Mouse (Mus musculus) liver, embryonic 11.5 days (tissue): ENCODE data around the gene Srsf2. TPM values are rescaled to one million over a fixed set of nuclear protein-coding genes. Genes with fewer than 3 reads are reported as not detected.

ENCODE experiments used
- ATAC-seq: fragments of 200-750 bp; cut with Nextera tagmentation; replicated peaks from 2 replicates; pipeline ENCODE4 v1.8.0; 2017; ENCODE audit warnings: moderate number of reproducible peaks, mild to moderate bottlenecking, moderate TSS enrichment, moderate library complexity; ENCODE audit not compliant: low FRiP score
- DNase-seq: peaks from one replicate; pipeline ENCODE4 v3.0.0-alpha.2; 2017; ENCODE audit warnings: low spot score
- H3K27ac ChIP-seq: fragments of 300-500 bp; sonication (generic); 2 replicates; pipeline ENCODE4 v1.5.1; 2014; ENCODE audit warnings: mild to moderate bottlenecking, low read depth, low read length, control low read depth
- H3K27me3 ChIP-seq: fragments of 300-500 bp; sonication (generic); replicated peaks from 2 replicates; pipeline ENCODE4 v1.6.1; 2014; ENCODE audit warnings: low read length, mixed read lengths; ENCODE audit not compliant: control insufficient read depth, insufficient read depth
- H3K36me3 ChIP-seq: fragments of 300-500 bp; sonication (generic); 2 replicates; pipeline ENCODE4 v1.6.1; 2014; ENCODE audit warnings: mild to moderate bottlenecking, low read length, moderate library complexity, mixed read lengths; ENCODE audit not compliant: control insufficient read depth, insufficient read depth
- H3K4me1 ChIP-seq: fragments of 300-500 bp; sonication (generic); replicated peaks from 2 replicates; pipeline ENCODE4 v1.6.1; 2014; ENCODE audit warnings: low read length, mixed read lengths; ENCODE audit not compliant: control insufficient read depth, insufficient read depth
- H3K4me2 ChIP-seq: fragments of 300-500 bp; sonication (generic); 2 replicates; pipeline ENCODE4 v1.6.1; 2014; ENCODE audit warnings: mild to moderate bottlenecking, control low read depth, moderate library complexity
- H3K4me3 ChIP-seq: fragments of 300-500 bp; sonication (generic); 2 replicates; pipeline ENCODE4 v1.5.1; 2014; ENCODE audit warnings: low read depth, low read length, control low read depth
- H3K9ac ChIP-seq: fragments of 300-500 bp; sonication (generic); 2 replicates; pipeline ENCODE4 v1.6.1; 2014; ENCODE audit warnings: low read depth, low read length, control low read depth
- H3K9me3 ChIP-seq: fragments of 300-500 bp; sonication (generic); 2 replicates; pipeline ENCODE4 v1.6.1; 2016; ENCODE audit warnings: low read length, inconsistent platforms, mixed read lengths; ENCODE audit not compliant: control insufficient read depth
- WGBS: fragments of 180-500 bp; shearing (Covaris S2); extraction: QIAGEN DNeasy Blood & Tissue Kit; methylation state at CpG from one replicate; pipeline ENCODE4 v1.1.7; 2014; 5-methylcytosine and 5-hydroxymethylcytosine counted together
- polyA plus RNA-seq: library from polyadenylated mRNA; unstranded; fragments of >200 nt; fragmentation: Nextera tagmentation; extraction: Ambion mirVana; gene quantifications from 2 replicates; pipeline ENCODE4 v1.2.1, GENCODE M21; 2014

Gene Srsf2
- polyA plus RNA-seq, 1 experiment from 2014 or later = 931 TPM

GRCm38 (mm10) chr11:116865945-116866585 lies 13.2 kb upstream of the Srsf2 start:
- peaks cover 6% of the 10 kb centered on the region for H3K4me1 ChIP-seq
- ATAC-seq (no peak), DNase-seq (no peak)
- H3K4me2 ChIP-seq = no peak overlapping the region
- H3K27me3 ChIP-seq = no peaks in the 10 kb centered on the region
- H3K9ac ChIP-seq = no peak overlapping the region
- H3K36me3 ChIP-seq = peaks cover 7% of the 10 kb centered on the region
- H3K27ac ChIP-seq = no peak overlapping the region
- no peak overlapping the region for H3K4me3 ChIP-seq
- WGBS = 78% methylated on average over 12 of the region's 12 CpGs
- H3K9me3 ChIP-seq = no peaks in the 10 kb centered on the region

- Histone ChIP-seq H3K4me2 (no peak overlapping the region), H3K9ac (no peak overlapping the region), H3K27ac (no peak overlapping the region), H3K9me3 (no peaks in the 10 kb centered on the region), H3K36me3 (peaks cover 7% of the 10 kb centered on the region), H3K27me3 (no peaks in the 10 kb centered on the region), H3K4me1 (peaks cover 6% of the 10 kb centered on the region), H3K4me3 (no peak overlapping the region)
- WGBS = 60% methylated on average over 10 of the region's 10 CpGs
- no peak for ATAC-seq
- no peak for DNase-seq
Measured at GRCm38 (mm10) chr11:116864444-116864843, 11.6 kb upstream of the Srsf2 start.

GRCm38 (mm10) chr11:116857183-116857850 lies 4.4 kb upstream of the Srsf2 start:
- Histone ChIP-seq H3K27me3 (no peaks in the 10 kb centered on the region), H3K36me3 (peaks cover 2% of the 10 kb centered on the region; the same call in 1 of the 2 replicates), H3K4me2 (no peak overlapping the region), H3K9me3 (no peaks in the 10 kb centered on the region), H3K27ac (no peak overlapping the region), H3K9ac (no peak overlapping the region), H3K4me1 (peaks cover 10% of the 10 kb centered on the region), H3K4me3 (no peak overlapping the region)
- DNase-seq = no peak
- no peak for ATAC-seq
- WGBS = 55% methylated on average over 12 of the region's 12 CpGs

GRCm38 (mm10) chr11:116854279-116854678 lies 1.4 kb upstream of the Srsf2 start:
- no peak for ATAC-seq
- Histone ChIP-seq H3K27me3 (no peaks in the 10 kb centered on the region), H3K4me3 (peak overlapping the region; percentile 100), H3K36me3 (peaks cover 12% of the 10 kb centered on the region), H3K4me2 (peak overlapping the region; percentile 88), H3K9ac (peak overlapping the region; percentile 100), H3K4me1 (peaks cover 17% of the 10 kb centered on the region), H3K9me3 (no peaks in the 10 kb centered on the region), H3K27ac (no peak overlapping the region)
- DNase-seq = no peak
- 29% methylated on average over 10 of the region's 10 CpGs for WGBS

- DNase-seq (no peak), ATAC-seq (peak; percentile 86)
- peaks cover 16% of the 10 kb centered on the region for H3K36me3 ChIP-seq
- peak overlapping the region; percentile 100 for H3K9ac ChIP-seq
- no peaks in the 10 kb centered on the region for H3K9me3 ChIP-seq
- under 1% methylated on average over 36 of the region's 36 CpGs for WGBS
- peak overlapping the region; percentile 100 for H3K27ac ChIP-seq
- peak overlapping the region; percentile 100 for H3K4me3 ChIP-seq
- H3K4me2 ChIP-seq = peak overlapping the region; percentile 88
- peaks cover 17% of the 10 kb centered on the region for H3K4me1 ChIP-seq
- H3K27me3 ChIP-seq = no peaks in the 10 kb centered on the region
Measured at GRCm38 (mm10) chr11:116853512-116853928, 626 bp upstream of the Srsf2 start.

- peak within 1 kb of the TSS; percentile 100 for H3K9ac ChIP-seq
- under 1% methylated on average over 79 of the region's 91 CpGs for WGBS
- H3K9me3 ChIP-seq = no peaks in the 10 kb centered on the region
- peak within 1 kb of the TSS; percentile 100 for H3K27ac ChIP-seq
- H3K4me1 ChIP-seq = peaks cover 17% of the 10 kb centered on the region
- no peaks in the 10 kb centered on the region for H3K27me3 ChIP-seq
- DNase-seq (peak; percentile 80), ATAC-seq (peak; percentile 63)
- peak within 1 kb of the TSS; percentile 100 for H3K4me3 ChIP-seq
- peaks cover 18% of the 10 kb centered on the region for H3K36me3 ChIP-seq
- peak within 1 kb of the TSS; percentile 88 for H3K4me2 ChIP-seq
Measured at GRCm38 (mm10) chr11:116852291-116852890, 503 bp downstream of the Srsf2 start, which contains the start of gene Mfsd11. TSS of gene Mfsd11 (plus strand) at chr11:116852440.

- DNase-seq = no peak
- H3K9ac ChIP-seq = peak overlapping the region; percentile 100
- peak overlapping the region; percentile 100 for H3K27ac ChIP-seq
- no peaks in the 10 kb centered on the region for H3K27me3 ChIP-seq
- peak overlapping the region; percentile 88 for H3K4me2 ChIP-seq
- peak overlapping the region; percentile 100 for H3K4me3 ChIP-seq
- no peaks in the 10 kb centered on the region for H3K9me3 ChIP-seq
- H3K4me1 ChIP-seq = peaks cover 17% of the 10 kb centered on the region
- no peak for ATAC-seq
- peaks cover 18% of the 10 kb centered on the region for H3K36me3 ChIP-seq
- under 1% methylated on average over 29 of the region's 29 CpGs for WGBS
Measured at GRCm38 (mm10) chr11:116851576-116852290, 1.2 kb downstream of the Srsf2 start.

GRCm38 (mm10) chr11:116850833-116851477 lies 1.9 kb downstream of the Srsf2 start:
- DNase-seq (no peak), ATAC-seq (no peak)
- peaks cover 18% of the 10 kb centered on the region for H3K36me3 ChIP-seq
- H3K4me2 ChIP-seq = peak overlapping the region; percentile 88
- WGBS = 27% methylated on average over 6 of the region's 6 CpGs
- H3K4me1 ChIP-seq = peaks cover 17% of the 10 kb centered on the region
- H3K9me3 ChIP-seq = no peaks in the 10 kb centered on the region
- H3K27me3 ChIP-seq = no peaks in the 10 kb centered on the region
- H3K27ac ChIP-seq = peak overlapping the region; percentile 100
- H3K9ac ChIP-seq = peak overlapping the region; percentile 100
- peak overlapping the region; percentile 100 for H3K4me3 ChIP-seq
